Mouse (Mus musculus): Measurements from ENCODE around the gene Tmprss11g.

The Tmprss11g gene

DNA sequence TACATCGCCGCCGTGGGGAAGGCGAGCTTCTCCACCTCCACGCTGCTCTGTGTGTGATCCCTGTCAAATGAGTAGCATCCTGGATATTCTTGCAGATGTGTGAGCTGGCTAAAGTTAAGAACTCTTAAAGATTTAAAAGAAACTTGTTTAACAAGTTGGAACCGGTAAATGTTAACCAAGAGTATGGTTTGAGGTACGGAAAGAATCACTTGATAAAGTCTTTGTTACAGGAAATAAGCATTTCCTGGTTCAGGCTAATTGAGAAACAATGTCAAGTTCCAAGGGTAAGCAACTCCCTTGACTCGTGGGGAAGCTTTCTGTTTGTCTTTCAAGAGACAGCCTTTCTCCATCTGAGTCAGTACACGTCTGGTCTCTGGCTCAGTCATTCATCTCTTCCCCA, at the start of gene Tmprss11g:
Tmprss11g (minus strand) TSS at position 101 of the 400 bp plus-strand sequence.
- DNase-seq (ENCODE audit: low spot score in 2 of 2) = no peak

- DNase-seq (ENCODE audit: low spot score in 2 of 2) = no peak
Measured at GRCm38 (mm10) chr5:86546693-86547092, 28.3 kb upstream of the Tmprss11g start.

DNA sequence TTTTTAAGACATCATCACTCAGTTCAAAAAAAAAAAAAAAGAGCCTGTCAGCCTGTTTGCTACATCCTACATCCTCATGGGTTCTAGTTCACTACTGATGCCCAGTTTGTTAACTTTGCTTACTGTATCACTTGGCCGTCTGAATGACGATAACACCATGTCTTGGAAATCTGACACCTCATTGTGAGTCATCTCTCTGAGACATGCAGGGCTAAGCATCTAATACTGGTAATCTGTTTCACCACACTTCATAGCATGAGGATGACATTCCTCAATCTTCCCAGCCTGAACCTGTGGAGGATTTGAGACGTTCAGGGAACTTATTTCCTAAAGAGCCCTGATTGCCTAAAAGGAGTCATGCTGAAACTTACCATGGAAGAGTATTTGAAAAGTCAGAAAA, 22.2 kb upstream of the Tmprss11g start:
- no peak for DNase-seq (ENCODE audit: low spot score in 2 of 2)

DNA sequence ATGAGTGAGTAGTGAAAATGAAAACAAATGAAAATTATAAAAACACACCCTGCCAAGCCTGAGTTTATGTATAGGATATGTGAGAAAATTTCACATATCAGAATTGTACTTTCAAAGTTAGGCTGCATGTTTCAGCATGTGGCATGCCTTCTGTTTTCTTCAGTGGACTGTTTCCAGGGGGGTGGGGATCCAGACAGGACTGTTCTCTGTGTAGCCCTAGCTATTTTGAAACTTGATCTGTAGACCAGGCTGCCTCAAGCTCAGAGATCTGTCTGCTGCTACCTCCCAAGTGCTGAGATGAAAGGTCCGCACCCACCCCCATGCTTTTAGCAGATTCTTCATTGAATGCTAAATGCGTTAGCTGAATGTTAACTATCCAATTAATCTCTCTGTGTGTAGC, 10.3 kb upstream of the Tmprss11g start:
- DNase-seq (ENCODE audit: low spot score in 2 of 2) = peak in 1 of 2 experiments; percentile 2

GRCm38 (mm10) chr5:86511538-86511937, 6.9 kb downstream of the Tmprss11g start:
- no peak for DNase-seq (ENCODE audit: low spot score in 2 of 2)

DNA sequence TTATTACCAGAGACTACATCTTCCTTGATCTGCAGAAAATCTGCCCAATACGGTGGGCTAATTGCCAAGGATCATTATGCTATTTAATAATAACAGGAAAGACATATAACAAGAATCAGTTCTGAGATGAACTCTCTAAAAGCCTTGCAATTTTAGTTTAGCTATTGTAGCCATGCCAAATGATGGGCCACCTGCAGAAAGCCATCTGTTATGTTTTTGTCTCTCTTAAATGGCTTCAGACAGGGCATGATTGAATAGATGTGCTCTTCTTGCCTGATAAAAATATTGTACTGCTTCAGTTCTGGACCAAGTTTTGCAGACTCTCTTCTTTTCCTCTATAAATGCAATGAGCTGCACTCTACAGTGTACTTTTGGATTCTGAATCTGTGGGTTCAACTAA, 24.9 kb downstream of the Tmprss11g start:
- no peak for DNase-seq (ENCODE audit: low spot score in 2 of 2)

GRCm38 (mm10) chr5:86482562-86482961, 35.8 kb downstream of the Tmprss11g start:
- no peak for DNase-seq (ENCODE audit: low spot score in 2 of 2)

DNA sequence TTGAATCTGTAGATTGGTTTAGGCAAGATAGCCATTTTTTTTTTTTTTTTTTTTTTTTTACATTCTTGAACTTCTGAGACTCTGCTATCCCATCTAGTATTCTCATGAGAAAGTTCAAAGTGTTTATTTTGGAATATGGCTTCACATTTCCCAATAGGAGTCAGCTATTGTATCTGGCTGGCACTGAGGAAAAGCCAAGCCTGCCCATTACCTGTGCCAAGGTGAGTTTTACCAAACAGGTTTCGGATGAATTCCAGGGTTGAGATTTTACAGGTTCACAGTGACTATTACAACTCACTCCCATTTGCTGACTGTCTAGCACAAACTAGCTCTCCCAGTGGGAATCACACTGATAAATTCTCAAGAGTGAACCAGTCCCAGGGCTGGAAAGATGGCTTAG, 36.4 kb downstream of the Tmprss11g start:
- no peak for DNase-seq (ENCODE audit: low spot score in 2 of 2)

GRCm38 (mm10) chr5:86473859-86474258, 44.5 kb downstream of the Tmprss11g start:
- no peak for DNase-seq (ENCODE audit: low spot score in 2 of 2)

DNA sequence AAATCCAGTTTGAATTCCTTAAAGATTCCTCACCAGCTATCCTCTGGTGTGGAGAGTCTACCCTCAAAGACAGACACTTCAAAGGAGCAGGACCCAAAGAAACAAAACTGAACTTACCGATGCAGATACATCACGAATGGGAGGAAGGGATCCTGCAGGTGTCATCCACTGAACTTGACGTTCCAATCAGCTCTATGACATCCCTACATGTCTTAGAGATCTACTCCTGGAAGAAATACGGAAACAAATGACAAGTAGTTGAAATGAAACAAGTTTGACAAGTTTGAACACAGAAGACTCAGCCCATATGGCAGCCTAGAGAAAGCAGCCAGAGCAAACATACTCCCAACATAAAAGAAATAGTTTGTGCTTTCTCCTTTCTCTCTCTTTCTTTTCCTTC, 49.5 kb downstream of the Tmprss11g start, which contains the start of gene Tmprss11a:
Tmprss11a (minus strand) TSS at position 101 of the 400 bp plus-strand sequence.
- no peak for DNase-seq (ENCODE audit: low spot score in 2 of 2)

DNA sequence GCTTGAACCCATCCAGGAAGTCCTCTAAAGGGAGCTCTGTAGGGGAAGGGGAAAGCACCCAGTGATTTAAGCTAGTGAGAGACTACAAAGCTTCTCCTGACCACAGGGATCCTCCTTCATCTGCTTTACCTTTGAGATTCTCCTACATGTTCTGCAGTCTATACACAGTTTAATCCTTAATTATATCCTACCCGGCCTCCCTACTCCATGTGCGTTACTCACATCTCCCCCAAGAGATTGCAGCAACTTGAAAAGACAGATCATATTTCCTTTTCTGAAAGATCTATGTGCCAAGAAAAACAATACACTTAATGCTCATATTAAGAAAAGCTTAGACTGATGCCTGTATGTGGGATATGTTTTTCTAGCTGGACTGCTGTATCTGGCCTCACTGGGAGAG, 79.1 kb downstream of the Tmprss11g start:
- no peak for DNase-seq (ENCODE audit: low spot score in 2 of 2)

- no peak for DNase-seq (ENCODE audit: low spot score in 2 of 2)
Measured at GRCm38 (mm10) chr5:86438548-86438947, 79.9 kb downstream of the Tmprss11g start.
